Mouse (Mus musculus) small intestine, adult 2 months (tissue): ENCODE measurements at regions not wholly inside any gene's neighbourhood (a gene's known extent, or its start where the extent isn't known, plus 50 kb on each side); places are given as distances from the start of the nearest gene placed in this dataset.

Source experiments
- H3K27ac ChIP-seq: fragments of 200-500 bp; 2 replicates; pipeline ENCODE4 v1.5.1; 2012; ENCODE audit warnings: low read depth, low read length, control low read depth, inconsistent platforms; ENCODE audit not compliant: insufficient read depth
- H3K27me3 ChIP-seq: fragments of 200-500 bp; 2 replicates; pipeline ENCODE4 v1.6.1; 2012; ENCODE audit warnings: mild to moderate bottlenecking, moderate library complexity, low read length, inconsistent platforms; ENCODE audit not compliant: control insufficient read depth, insufficient read depth
- H3K36me3 ChIP-seq: fragments of 200-500 bp; 2 replicates; pipeline ENCODE4 v1.6.1; 2012; ENCODE audit warnings: mild to moderate bottlenecking, low read length, control low read depth, inconsistent platforms; ENCODE audit not compliant: control insufficient read depth, insufficient read depth
- H3K4me1 ChIP-seq: fragments of 200-500 bp; 2 replicates; pipeline ENCODE4 v1.6.1; 2012; ENCODE audit warnings: low read length, inconsistent platforms, mixed read lengths; ENCODE audit not compliant: control insufficient read depth, insufficient read depth, insufficient read length
- H3K4me3 ChIP-seq: fragments of 200-500 bp; 2 replicates; pipeline ENCODE4 v1.5.1; 2012; ENCODE audit warnings: low read depth, mild to moderate bottlenecking, control low read depth, inconsistent platforms, low read length, moderate library complexity
- CTCF ChIP-seq: fragments of 200-500 bp; IDR thresholded peaks from 2 replicates; pipeline ENCODE4 v1.5.1; 2012; ENCODE audit warnings: low read depth, mild to moderate bottlenecking, control low read depth, inconsistent platforms, low read length, moderate library complexity, mixed read lengths; ENCODE audit not compliant: insufficient replicate concordance, insufficient read length; ENCODE audit errors: extremely low read depth
- POLR2A ChIP-seq: fragments of 200-500 bp; IDR thresholded peaks from 2 replicates; pipeline ENCODE4 v1.6.1; 2012; ENCODE audit warnings: low read depth, mild to moderate bottlenecking, control low read depth, inconsistent platforms, low read length, moderate library complexity
- WGBS: fragments of 180-500 bp; shearing (Covaris S2); methylation state at CpG from one replicate; pipeline ENCODE4 v1.1.7; 2018; 5-methylcytosine and 5-hydroxymethylcytosine counted together

GRCm38 (mm10) chr15:85679864-85680428 lies 54.8 kb upstream of the Ppara start:
- Histone ChIP-seq H3K4me3 (peak overlapping the region; percentile 43; the same call in 1 of the 2 replicates), H3K36me3 (peaks cover 46% of the 10 kb centered on the region), H3K4me1 (peaks cover 47% of the 10 kb centered on the region), H3K27ac (no peak overlapping the region), H3K27me3 (no peaks in the 10 kb centered on the region)
- WGBS, result 63% methylated on average over 10 of the region's 10 CpGs
- TF ChIP-seq POLR2A (no peak), CTCF (peak; percentile 6; the same call in 1 of the 2 replicates)

DNA sequence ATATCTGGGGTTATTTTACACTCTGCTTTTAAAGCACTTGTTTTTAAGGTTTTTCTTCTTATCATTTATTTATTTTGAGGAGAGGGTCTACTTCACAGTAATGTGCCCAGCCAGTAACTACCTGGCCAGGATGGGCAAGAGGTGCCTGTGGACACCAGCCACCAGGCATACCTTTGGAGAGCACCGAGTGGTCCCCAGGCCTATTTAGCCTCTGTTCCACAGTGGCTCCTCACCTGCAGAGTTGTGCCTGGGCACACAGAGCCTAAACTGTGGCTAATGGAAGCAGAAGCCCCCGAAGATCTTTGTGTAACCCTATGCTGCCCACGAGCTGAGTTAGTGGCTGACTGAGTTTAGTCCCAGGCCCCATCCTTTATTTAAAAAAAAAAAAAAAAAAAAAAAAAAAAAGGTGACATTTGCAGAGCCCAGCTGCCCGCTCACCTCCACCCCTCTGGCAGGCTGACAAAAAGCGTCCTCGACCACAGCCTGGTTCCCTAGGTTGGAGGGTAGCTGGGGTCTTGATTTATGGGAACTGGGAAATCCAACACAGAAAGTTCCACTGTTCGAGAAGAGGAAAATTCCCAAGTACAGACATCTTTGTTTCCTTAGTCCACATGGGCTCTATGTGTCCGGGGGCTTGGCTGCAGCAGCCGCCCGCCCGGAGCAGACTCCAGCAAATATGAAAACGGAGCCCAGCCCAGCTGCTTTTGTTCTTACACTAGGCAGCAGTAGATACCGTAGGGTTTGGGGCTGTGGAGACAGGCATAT lies 54.1 kb upstream of the Ppara start:
- no peaks in the 10 kb centered on the region for H3K27me3 ChIP-seq
- peak overlapping the region; percentile 39; the same call in 1 of the 2 replicates for H3K27ac ChIP-seq
- H3K4me1 ChIP-seq, result peaks cover 53% of the 10 kb centered on the region
- H3K36me3 ChIP-seq, result peaks cover 49% of the 10 kb centered on the region
- TF ChIP-seq POLR2A (no peak), CTCF (no peak)
- peak overlapping the region; percentile 29 for H3K4me3 ChIP-seq
- WGBS, result 49% methylated on average over 13 of the region's 13 CpGs

GRCm38 (mm10) chr15:85682116-85682515 lies 52.7 kb upstream of the Ppara start:
- no peak overlapping the region for H3K4me3 ChIP-seq
- H3K4me1 ChIP-seq, result peaks cover 48% of the 10 kb centered on the region
- WGBS, result 64% methylated on average over 12 of the region's 12 CpGs
- TF ChIP-seq CTCF, result no peak
- no peak for TF ChIP-seq POLR2A
- no peaks in the 10 kb centered on the region for H3K27me3 ChIP-seq
- no peak overlapping the region for H3K27ac ChIP-seq
- peaks cover 57% of the 10 kb centered on the region for H3K36me3 ChIP-seq

DNA sequence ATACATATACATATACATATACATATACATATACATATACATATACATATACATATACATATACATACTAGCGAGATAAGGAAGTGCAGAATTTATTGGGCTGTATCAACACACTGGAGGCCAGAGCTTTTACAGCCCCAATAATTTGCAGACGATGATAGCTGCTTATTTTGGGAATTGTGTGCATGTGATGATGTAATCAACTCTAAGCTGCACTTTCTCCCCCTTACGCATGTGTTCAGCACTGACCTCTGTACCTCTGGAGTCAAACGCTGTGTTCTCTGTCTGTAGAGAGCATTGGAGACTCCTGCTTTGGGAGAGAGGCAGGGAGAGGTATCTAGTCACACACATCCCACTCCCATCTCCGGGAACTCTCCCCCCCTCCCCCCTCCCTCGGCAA lies 52.0 kb upstream of the Ppara start:
- TF ChIP-seq POLR2A, result no peak
- peak overlapping the region; percentile 22; the same call in 1 of the 2 replicates for H3K4me3 ChIP-seq
- peaks cover 61% of the 10 kb centered on the region for H3K36me3 ChIP-seq
- no peaks in the 10 kb centered on the region for H3K27me3 ChIP-seq
- H3K27ac ChIP-seq, result peak overlapping the region; percentile 90
- 22% methylated on average over 6 of the region's 6 CpGs for WGBS
- H3K4me1 ChIP-seq, result peaks cover 45% of the 10 kb centered on the region

DNA sequence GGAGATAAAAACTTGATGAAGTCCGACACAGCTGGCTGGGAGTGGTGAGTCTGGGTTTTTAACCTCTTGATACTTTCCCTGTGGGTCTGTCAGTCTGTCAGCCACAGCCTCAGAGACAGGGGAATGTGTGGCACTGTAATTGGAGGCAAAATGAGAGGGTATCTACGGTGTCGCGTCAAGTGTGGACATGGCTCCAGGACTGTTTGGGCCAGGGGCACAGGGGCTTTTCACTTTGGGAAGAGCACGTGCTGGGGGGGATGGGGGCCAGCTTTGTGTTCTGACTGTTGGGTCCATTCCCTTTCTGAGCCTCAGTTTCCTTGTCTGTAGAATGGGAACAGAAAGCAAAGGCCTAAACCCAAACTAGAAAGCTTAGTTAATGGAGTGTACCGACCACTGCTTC lies 51.5 kb upstream of the Ppara start:
- 78% methylated on average over 6 of the region's 6 CpGs for WGBS
- H3K27ac ChIP-seq, result peak overlapping the region; percentile 90
- H3K36me3 ChIP-seq, result peaks cover 63% of the 10 kb centered on the region
- H3K27me3 ChIP-seq, result no peaks in the 10 kb centered on the region
- peaks cover 44% of the 10 kb centered on the region for H3K4me1 ChIP-seq
- peak overlapping the region; percentile 22 for H3K4me3 ChIP-seq
- TF ChIP-seq POLR2A (no peak), CTCF (no peak)

DNA sequence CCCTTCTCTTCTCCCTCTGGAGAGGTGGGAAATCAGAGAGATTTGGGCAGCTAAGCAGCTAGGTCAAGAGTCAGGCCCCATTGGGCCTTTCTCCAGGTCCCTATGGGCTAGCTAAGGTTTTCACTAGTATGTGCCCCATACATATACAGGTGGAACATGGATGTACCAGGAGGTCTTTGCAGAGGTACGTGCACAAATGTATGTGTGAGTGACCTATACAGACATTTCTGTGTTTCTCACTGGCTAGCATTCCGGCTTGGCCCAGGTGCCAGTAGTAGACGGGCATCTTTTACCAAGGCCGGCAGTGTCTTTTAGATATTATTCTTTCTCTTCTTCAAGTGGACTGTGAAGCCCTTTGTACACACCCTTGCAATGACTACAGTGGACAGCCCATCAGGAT lies 51.1 kb upstream of the Ppara start:
- 95% methylated on average over 4 of the region's 4 CpGs for WGBS
- peaks cover 40% of the 10 kb centered on the region for H3K4me1 ChIP-seq

GRCm38 (mm10) chr15:85684164-85684708 lies 50.5 kb upstream of the Ppara start:
- Histone ChIP-seq H3K4me3 (peak overlapping the region; percentile 16; the same call in 1 of the 2 replicates), H3K27me3 (no peaks in the 10 kb centered on the region), H3K4me1 (peaks cover 37% of the 10 kb centered on the region), H3K36me3 (peaks cover 66% of the 10 kb centered on the region), H3K27ac (peak overlapping the region; percentile 90)
- TF ChIP-seq CTCF, result no peak
- TF ChIP-seq POLR2A, result no peak
- WGBS, result 68% methylated on average over 14 of the region's 14 CpGs

More for the DNA sequence above, 51.1 kb upstream of the Ppara start:
- no peaks in the 10 kb centered on the region for H3K27me3 ChIP-seq
- no peak overlapping the region for H3K4me3 ChIP-seq
- H3K27ac ChIP-seq, result peak overlapping the region; percentile 90
- H3K36me3 ChIP-seq, result peaks cover 63% of the 10 kb centered on the region
- TF ChIP-seq POLR2A (no peak), CTCF (no peak)
